Mouse (Mus musculus) forebrain, embryonic 14.5 days (tissue): ENCODE data around the gene Prss27. TPM values are rescaled to one million over a fixed set of nuclear protein-coding genes. Genes with fewer than 3 reads are reported as not detected.

Experiments
- ATAC-seq: fragments of 200-750 bp; cut with Nextera tagmentation; 2 replicates; pipeline ENCODE4 v1.8.0; 2017; ENCODE audit warnings: mild to moderate bottlenecking, moderate library complexity
- DNase-seq: peaks from one replicate; pipeline ENCODE4 v3.0.0-alpha.2; 2015; ENCODE audit warnings: low spot score
- H3K27ac ChIP-seq: fragments of 300-500 bp; sonication (generic); 2 replicates; pipeline ENCODE4 v1.5.1; 2014; ENCODE audit warnings: low read depth, mild to moderate bottlenecking, control low read depth, low read length, moderate library complexity
- H3K27me3 ChIP-seq: fragments of 300-500 bp; sonication (generic); replicated peaks from 2 replicates; pipeline ENCODE4 v1.6.1; 2014; ENCODE audit warnings: low read length, control low read depth, mixed read lengths; ENCODE audit not compliant: control insufficient read depth, insufficient read depth
- H3K36me3 ChIP-seq: fragments of 300-500 bp; sonication (generic); 2 replicates; pipeline ENCODE4 v1.6.1; 2014; ENCODE audit warnings: low read length, control low read depth; ENCODE audit not compliant: control insufficient read depth, insufficient read depth
- H3K4me1 ChIP-seq: fragments of 300-500 bp; sonication (generic); 2 replicates; pipeline ENCODE4 v1.6.1; 2014; ENCODE audit warnings: antibody characterized with exemption, low read length, control low read depth; ENCODE audit not compliant: control insufficient read depth, insufficient read depth
- H3K4me2 ChIP-seq: fragments of 300-500 bp; sonication (generic); 2 replicates; pipeline ENCODE4 v1.6.1; 2014; ENCODE audit warnings: mild to moderate bottlenecking, control low read depth, low read length
- H3K4me3 ChIP-seq: fragments of 300-500 bp; sonication (generic); 2 replicates; pipeline ENCODE4 v1.5.1; 2014; ENCODE audit warnings: low read depth, low read length, control low read depth
- H3K9ac ChIP-seq: fragments of 300-500 bp; sonication (generic); 2 replicates; pipeline ENCODE4 v1.6.1; 2014; ENCODE audit warnings: mild to moderate bottlenecking, low read length, control low read depth, moderate library complexity
- H3K9me3 ChIP-seq: fragments of 300-500 bp; sonication (generic); replicated peaks from 2 replicates; pipeline ENCODE4 v1.6.1; 2016; ENCODE audit warnings: low read length, control low read depth, mixed read lengths; ENCODE audit not compliant: control insufficient read depth
- WGBS: fragments of 180-500 bp; shearing (Covaris S2); extraction: QIAGEN DNeasy Blood & Tissue Kit; methylation state at CpG from one replicate; pipeline ENCODE4 v1.1.7; 2014; 5-methylcytosine and 5-hydroxymethylcytosine counted together
- polyA plus RNA-seq: library from polyadenylated mRNA; unstranded; fragments of >200 nt; fragmentation: Nextera tagmentation; extraction: Ambion mirVana; gene quantifications from 2 replicates; pipeline ENCODE4 v1.2.1, GENCODE M21; 2014

The Prss27 gene
- polyA plus RNA-seq, 1 experiment from 2014 or later, result not detected

DNA sequence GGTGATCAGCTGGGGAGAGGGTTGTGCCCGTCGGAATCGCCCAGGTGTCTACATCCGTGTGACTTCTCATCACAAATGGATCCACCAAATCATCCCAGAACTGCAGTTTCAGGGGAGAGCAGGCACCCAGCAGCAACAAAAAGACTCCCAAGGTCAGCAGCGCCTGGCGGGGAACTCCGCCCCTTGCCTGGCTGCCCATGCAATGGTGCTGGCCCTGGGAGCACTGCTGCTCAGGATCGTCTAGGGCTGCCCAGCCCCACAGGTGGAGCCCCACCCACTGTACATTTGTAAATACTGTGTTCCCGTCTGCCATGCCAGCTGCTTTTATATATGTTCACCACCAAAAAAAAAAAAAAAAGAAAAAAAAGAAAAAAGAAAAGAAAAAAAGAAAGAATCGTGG is 7.7 kb downstream of the Prss27 start:
- ATAC-seq, result no peak
- H3K9ac ChIP-seq, result no peak overlapping the region
- WGBS, result 80% methylated on average over 10 of the region's 10 CpGs

GRCm38 (mm10) chr17:24046026-24046425 is 8.1 kb downstream of the Prss27 start:
- H3K4me3 ChIP-seq, result no peak overlapping the region
- no peaks in the 10 kb centered on the region for H3K9me3 ChIP-seq
- peaks cover 43% of the 10 kb centered on the region for H3K36me3 ChIP-seq
- H3K4me1 ChIP-seq, result no peaks in the 10 kb centered on the region
- ATAC-seq, result no peak
- H3K4me2 ChIP-seq, result no peak overlapping the region
- no peaks in the 10 kb centered on the region for H3K27me3 ChIP-seq
- no peak overlapping the region for H3K9ac ChIP-seq
- no peak for DNase-seq
- no peak overlapping the region for H3K27ac ChIP-seq
- WGBS, result 56% methylated on average over 5 of the region's 5 CpGs

More for the DNA sequence above, 7.7 kb downstream of the Prss27 start:
- no peaks in the 10 kb centered on the region for H3K9me3 ChIP-seq
- H3K4me2 ChIP-seq, result no peak overlapping the region
- no peaks in the 10 kb centered on the region for H3K4me1 ChIP-seq
- H3K27ac ChIP-seq, result no peak overlapping the region
- no peaks in the 10 kb centered on the region for H3K27me3 ChIP-seq
- no peak overlapping the region for H3K4me3 ChIP-seq
- DNase-seq, result no peak
- peaks cover 39% of the 10 kb centered on the region for H3K36me3 ChIP-seq

DNA sequence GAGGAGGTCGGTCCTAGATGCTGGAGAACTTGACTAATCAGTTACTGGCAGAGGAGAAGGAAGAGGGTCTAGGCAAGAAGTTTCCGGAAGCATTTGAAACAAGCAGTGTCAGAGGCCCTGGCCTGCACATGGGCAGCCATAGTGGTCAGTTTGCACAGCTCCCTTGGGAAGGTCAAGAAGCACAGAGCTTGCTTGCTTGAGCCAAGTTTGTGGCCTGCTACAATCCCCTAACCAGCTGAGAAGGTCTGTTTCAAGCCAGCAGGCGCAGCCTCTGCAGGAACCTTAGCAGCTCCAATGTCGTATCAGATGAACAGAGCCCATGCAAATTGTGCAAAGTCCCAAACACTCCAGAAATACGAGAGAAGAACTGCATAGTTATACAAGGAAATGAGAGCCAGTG is 10.1 kb downstream of the Prss27 start:
- Histone ChIP-seq H3K9me3 (no peaks in the 10 kb centered on the region), H3K4me1 (no peaks in the 10 kb centered on the region), H3K27me3 (no peaks in the 10 kb centered on the region), H3K9ac (no peak overlapping the region), H3K36me3 (peaks cover 63% of the 10 kb centered on the region), H3K27ac (no peak overlapping the region), H3K4me2 (no peak overlapping the region), H3K4me3 (no peak overlapping the region)
- DNase-seq (no peak), ATAC-seq (no peak)
- WGBS, result 89% methylated on average over 5 of the region's 5 CpGs

DNA sequence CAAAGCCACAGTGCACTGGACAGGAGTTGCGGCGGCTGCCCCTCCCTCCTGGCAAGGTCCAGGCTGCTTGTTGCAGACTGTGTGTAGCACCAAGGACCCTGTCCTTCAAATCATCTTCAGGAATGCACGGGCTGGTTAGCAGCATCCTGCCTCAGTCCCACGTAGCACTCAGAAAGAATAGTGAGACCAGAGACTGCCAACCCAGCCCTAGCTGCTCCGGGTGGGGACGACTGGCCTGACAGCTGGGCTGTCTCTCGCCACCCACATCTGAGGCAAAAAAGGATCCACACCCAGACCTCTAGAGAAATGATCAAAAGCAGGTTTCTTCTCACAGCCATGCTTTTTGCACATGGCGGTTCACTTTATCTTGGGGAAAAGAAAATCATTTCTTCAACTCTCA is 11.1 kb downstream of the Prss27 start:
- H3K27ac ChIP-seq, result no peak overlapping the region
- H3K4me3 ChIP-seq, result no peak overlapping the region
- H3K9ac ChIP-seq, result no peak overlapping the region
- no peaks in the 10 kb centered on the region for H3K4me1 ChIP-seq
- WGBS, result 95% methylated on average over 8 of the region's 8 CpGs
- H3K4me2 ChIP-seq, result no peak overlapping the region
- peaks cover 73% of the 10 kb centered on the region for H3K36me3 ChIP-seq
- ATAC-seq, result no peak
- no peaks in the 10 kb centered on the region for H3K27me3 ChIP-seq
- no peaks in the 10 kb centered on the region for H3K9me3 ChIP-seq
- no peak for DNase-seq

GRCm38 (mm10) chr17:24056636-24057625 is 19.0 kb downstream of the Prss27 start:
- H3K27me3 ChIP-seq, result no peaks in the 10 kb centered on the region
- H3K36me3 ChIP-seq, result peaks cover 82% of the 10 kb centered on the region
- no peak overlapping the region for H3K9ac ChIP-seq
- DNase-seq (no peak), ATAC-seq (no peak)
- H3K4me3 ChIP-seq, result no peak overlapping the region
- no peaks in the 10 kb centered on the region for H3K9me3 ChIP-seq
- H3K27ac ChIP-seq, result no peak overlapping the region
- 95% methylated on average over 14 of the region's 14 CpGs for WGBS
- no peak overlapping the region for H3K4me2 ChIP-seq
- no peaks in the 10 kb centered on the region for H3K4me1 ChIP-seq

GRCm38 (mm10) chr17:24057730-24058245 is 19.8 kb downstream of the Prss27 start:
- H3K4me3 ChIP-seq, result no peak overlapping the region
- H3K9ac ChIP-seq, result no peak overlapping the region
- H3K27ac ChIP-seq, result no peak overlapping the region
- H3K4me2 ChIP-seq, result no peak overlapping the region
- H3K36me3 ChIP-seq, result peaks cover 76% of the 10 kb centered on the region
- H3K27me3 ChIP-seq, result no peaks in the 10 kb centered on the region
- no peaks in the 10 kb centered on the region for H3K9me3 ChIP-seq
- ATAC-seq (no peak), DNase-seq (no peak)
- no peaks in the 10 kb centered on the region for H3K4me1 ChIP-seq
- 90% methylated on average over 5 of the region's 5 CpGs for WGBS

- Histone ChIP-seq H3K4me1 (no peaks in the 10 kb centered on the region), H3K36me3 (peaks cover 33% of the 10 kb centered on the region), H3K4me3 (no peak overlapping the region), H3K27ac (no peak overlapping the region), H3K4me2 (no peak overlapping the region), H3K9ac (no peak overlapping the region), H3K27me3 (no peaks in the 10 kb centered on the region), H3K9me3 (no peaks in the 10 kb centered on the region)
- DNase-seq, result no peak
- no peak for ATAC-seq
- 82% methylated on average over 4 of the region's 4 CpGs for WGBS
Measured at GRCm38 (mm10) chr17:24062459-24063155, 24.7 kb downstream of the Prss27 start.

- Histone ChIP-seq H3K27ac (no peak overlapping the region), H3K36me3 (peaks cover 8% of the 10 kb centered on the region; the same call in 1 of the 2 replicates), H3K27me3 (no peaks in the 10 kb centered on the region), H3K9ac (no peak overlapping the region), H3K4me2 (no peak overlapping the region), H3K9me3 (no peaks in the 10 kb centered on the region), H3K4me1 (peaks cover 8% of the 10 kb centered on the region), H3K4me3 (no peak overlapping the region)
- DNase-seq (no peak), ATAC-seq (no peak)
- whole genome bisulfite sequencing, result 86% methylated on average over 5 of the region's 5 CpGs
Measured at GRCm38 (mm10) chr17:24068271-24068670, 30.3 kb downstream of the Prss27 start.
